Mouse (Mus musculus): ENCODE measurements at regions not wholly inside any gene's neighbourhood (a gene's known extent, or its start where the extent isn't known, plus 50 kb on each side); places are given as distances from the start of the nearest gene placed in this dataset.

DNA sequence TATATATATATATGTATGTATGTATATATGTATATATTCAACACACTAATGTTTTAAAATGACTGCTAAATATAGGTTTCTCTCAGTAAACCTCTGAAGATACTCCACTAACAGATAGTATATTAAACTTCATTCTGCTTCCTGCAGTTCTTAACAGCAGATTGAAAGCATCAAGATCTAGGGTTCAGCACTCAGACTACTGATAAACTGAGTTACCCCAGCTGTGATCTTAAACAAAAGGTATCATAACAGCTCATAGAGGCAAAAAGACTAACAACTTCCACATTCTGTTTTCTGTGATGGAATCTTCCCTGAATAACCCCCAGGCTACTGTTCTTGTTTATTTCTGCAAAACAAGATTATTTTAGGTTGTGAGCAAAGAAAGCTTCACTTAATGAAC is 564.8 kb downstream of the Arl4a start:
- TF ChIP-seq CTCF (IDR thresholded peaks at IDR 0.05; ENCODE audit: low read depth) (no peak), EP300 (IDR thresholded peaks at IDR 0.05; ENCODE audit: low read depth) (no peak)

All from heart, postnatal 0 days (tissue).